Mouse (Mus musculus): Measurements from ENCODE around the gene Cers6. TPM values are rescaled to one million over a fixed set of nuclear protein-coding genes. Genes with fewer than 3 reads are reported as not detected.

Gene Cers6
- total RNA-seq, 2 experiments from 2014 or later: 28.8 to 78.2 TPM

DNA sequence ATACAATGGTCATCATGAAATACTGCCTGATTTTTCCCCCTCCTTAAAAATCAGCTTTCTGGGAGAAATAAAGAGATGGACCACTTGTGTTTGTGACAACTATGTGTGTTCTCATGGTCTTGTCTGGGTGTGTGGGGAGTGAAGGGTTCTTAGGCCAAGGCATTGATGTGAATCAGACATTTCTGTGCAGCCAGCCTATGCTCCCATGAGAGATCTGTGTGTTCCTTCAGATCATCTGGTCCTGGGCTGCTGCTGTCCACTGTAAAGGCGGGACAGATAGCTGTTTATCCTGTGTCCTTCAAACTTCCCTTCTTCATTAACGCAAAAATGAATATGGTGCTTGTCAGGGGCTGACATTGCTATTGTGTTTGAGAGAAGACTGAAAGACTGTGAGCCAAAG is 150.6 kb downstream of the Cers6 start:
- ATAC-seq (replicated peaks; ENCODE audit: poor library complexity): no peak

DNA sequence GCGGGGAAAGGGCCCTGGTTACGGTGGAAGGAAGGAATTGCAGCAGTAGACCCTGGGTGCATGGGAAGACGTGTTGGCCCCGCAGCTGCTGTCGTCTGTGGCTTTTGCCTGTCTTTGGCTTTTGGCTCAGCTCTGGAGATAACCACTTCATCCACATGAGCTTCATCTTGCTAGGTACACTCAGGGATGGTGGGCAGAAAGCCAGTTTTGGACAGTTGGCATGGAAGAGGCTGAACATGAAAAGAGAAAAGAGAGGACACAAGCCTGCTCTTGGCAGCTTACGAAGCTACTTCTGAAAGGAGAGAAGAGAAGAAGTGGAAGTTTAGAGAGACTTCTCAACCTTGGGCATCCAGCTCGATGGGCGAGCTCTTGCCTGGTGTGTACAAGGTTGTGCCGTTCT is 153.0 kb downstream of the Cers6 start:
- peak; percentile 30 for ATAC-seq (replicated peaks; ENCODE audit: poor library complexity)

DNA sequence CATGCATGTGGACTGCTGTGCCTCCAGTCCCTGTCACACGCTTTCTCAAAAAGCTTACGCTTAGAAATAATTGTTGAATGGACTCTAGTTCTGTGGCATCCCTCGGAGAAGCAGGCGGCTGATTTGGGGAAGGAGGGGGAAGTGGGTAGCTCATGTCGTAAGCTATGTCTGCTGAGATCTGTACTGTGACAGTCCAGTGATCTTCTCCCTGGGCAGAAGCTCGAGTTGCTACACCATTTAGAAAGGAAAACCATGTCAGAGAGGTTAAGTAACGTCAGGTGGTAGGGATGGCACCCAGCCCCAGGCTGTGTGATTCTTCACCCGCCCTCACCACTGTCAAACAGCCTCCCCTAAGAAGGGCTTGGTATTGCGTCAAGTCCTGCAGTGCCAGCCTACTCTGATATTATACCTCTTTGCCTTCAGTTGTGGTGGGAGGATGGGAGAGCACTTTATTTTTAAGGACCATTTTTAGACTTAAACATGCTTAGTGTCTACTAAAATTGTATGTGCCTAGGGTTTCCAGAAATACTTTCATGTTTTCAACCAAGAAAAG is 154.0 kb downstream of the Cers6 start:
- ATAC-seq (replicated peaks; ENCODE audit: poor library complexity): peak; percentile 98

DNA sequence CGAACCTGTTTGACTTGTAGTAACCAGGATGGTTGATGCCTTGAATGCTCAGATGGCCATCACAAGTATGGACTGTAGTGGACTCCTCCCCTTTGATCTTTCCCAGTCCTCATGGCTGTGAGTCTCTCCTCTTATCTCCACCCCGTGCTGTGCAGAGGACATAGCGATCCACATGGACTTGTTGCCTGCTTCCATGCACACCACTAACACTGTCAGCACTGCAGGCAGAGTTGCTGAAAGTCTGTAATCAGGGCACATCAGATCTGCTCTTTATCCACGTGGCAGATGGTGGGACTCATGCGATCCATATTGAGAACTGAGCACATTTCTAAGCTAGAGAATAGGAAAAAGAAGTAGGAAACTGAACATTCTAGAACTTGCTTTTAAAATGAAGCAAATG is 154.6 kb downstream of the Cers6 start:
- ATAC-seq (replicated peaks; ENCODE audit: poor library complexity): no peak

DNA sequence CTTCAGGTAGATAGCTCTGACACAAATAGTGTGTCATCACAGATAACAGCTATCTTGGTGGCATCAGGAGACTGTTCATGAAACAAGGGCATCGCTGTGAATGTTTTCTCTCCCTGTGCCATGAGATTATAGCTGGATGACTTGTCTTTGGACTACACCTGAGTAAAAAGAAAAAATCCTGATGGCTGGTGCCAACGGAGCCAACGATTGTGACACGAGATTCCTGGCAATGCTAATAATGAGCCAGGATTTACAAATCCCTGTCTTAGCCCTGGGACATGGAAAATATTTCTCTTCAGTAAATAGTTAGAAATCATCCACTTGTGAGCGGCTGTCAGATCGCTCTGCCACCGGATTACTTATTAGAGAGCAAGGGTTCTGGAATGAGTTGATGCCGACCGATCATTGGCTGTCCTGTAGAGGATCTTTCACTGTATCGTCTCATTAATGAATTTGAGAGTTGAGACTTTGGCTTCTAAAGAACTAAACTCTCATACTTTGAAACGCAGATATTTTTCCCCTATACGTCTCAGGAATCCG is 157.9 kb downstream of the Cers6 start:
- ATAC-seq (replicated peaks; ENCODE audit: poor library complexity): no peak

DNA sequence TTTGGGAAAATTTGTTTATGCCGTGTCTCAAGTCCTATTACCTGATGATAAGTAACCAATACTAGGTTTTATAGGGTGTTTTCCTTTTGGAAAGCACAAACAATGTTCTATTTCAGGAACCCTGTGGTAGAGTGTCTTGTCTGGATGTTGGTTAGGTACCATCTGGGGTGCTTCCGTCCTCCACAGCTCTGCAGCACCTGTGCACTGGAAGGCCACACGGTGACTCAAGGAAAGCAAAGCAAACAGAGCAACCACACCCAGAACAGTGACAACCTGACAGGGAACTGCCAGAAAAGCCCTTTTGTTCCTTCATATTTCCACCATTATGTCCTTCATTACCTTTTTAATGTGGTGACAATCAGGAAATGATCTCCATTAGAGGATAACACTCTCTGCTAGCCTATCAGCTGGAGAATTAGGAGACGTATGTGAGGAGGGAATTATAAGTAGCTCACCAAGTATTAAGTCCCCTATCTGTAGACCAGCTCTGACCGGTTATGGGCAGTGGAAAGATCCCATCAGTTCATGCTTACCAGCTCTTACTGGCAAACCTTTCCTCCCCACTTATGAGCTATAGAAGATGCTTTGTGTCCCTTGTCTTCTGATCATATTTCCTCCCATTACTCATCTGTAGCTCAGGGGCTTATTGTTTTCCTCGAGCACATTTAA is 158.7 kb downstream of the Cers6 start:
- ATAC-seq (replicated peaks; ENCODE audit: poor library complexity): no peak

DNA sequence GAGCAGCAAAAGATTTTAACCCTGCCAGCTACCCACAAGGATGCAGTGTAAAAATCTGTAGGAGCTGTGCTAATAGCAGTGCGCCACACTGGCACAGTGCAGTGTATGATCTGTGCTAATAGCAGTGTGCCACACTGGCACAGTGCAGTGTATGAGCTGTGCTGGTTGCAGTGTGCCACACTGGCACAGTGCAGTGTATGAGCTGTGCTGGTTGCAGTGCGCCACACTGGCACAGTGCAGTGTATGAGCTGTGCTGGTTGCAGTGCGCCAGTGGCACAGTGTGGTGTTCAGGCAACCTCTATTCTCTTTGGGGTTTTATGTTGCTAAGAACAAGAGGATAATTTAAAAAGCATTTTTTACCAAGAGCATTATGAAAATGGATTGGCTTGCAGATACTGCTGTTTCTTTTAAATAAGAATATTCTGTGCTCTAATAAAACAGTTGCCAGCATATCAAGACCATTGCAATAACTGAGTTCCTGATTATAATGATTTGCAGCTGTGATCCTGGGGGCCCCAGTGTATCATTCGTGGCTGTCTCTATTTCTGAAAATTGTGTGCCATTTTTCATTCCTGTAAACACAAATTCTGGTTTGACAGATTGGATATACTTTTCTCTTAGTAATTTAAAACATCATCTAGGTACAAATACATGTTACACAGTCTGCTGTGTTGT is 159.5 kb downstream of the Cers6 start:
- no peak for ATAC-seq (replicated peaks; ENCODE audit: poor library complexity)

DNA sequence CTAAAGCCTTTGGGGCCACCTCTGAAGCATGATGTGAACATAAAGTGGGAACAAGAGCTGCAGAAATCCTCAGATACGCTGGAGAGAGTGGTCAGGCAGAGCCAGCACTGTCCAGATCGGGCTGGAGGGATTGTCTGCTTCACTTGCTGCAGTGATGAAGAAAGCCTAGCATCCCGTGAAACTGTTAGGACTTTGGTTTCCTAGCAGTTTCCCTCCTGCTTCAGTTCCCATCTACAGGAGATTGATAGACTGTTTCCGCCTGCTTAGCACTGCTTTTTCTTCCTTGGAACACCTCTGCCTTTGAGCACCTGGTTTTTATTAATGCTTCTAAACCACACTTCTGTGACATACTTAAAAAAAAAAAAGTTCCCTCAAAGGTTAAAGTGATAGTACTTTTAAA is 160.3 kb downstream of the Cers6 start:
- no peak for ATAC-seq (replicated peaks; ENCODE audit: poor library complexity)

DNA sequence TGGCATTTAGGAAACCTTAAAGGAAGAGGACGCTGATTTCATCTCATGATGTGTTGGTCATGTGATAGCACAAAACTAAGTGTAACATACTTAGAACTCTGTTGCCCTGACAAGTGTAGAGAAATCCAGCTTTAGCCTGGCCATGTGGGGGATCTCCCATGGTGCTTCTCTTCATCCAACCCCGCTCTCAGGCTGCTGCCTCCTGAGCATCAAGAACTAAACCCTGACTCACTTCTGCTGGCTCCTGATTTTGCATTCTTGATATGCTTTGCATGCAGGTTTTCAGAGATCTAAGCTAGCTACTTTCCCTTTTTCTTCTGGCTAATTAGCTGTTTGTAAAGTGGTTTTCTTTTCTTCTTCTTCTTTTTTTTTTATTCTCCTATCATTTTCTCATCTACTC is 163.6 kb downstream of the Cers6 start:
- ATAC-seq (replicated peaks; ENCODE audit: poor library complexity): no peak

DNA sequence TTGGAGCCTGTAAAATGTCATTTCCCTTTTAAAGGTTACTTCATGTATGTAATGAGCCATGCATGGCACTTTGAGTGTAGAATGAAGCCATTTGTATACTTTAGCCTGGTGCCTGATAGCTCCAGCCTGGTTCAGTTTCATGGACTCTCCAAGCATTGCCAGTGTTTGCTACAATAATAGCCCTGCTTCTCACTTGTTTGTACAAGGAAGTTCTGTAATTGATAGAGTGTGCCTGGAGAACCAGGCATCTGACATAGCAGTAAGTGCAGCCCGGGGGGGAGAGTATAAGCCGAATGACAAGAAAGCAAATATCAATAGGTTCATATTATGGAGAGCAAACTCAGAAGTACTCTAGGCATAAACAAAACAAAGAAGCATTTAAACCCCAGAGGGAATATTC is 171.3 kb downstream of the Cers6 start:
- no peak for ATAC-seq (replicated peaks; ENCODE audit: poor library complexity)

DNA sequence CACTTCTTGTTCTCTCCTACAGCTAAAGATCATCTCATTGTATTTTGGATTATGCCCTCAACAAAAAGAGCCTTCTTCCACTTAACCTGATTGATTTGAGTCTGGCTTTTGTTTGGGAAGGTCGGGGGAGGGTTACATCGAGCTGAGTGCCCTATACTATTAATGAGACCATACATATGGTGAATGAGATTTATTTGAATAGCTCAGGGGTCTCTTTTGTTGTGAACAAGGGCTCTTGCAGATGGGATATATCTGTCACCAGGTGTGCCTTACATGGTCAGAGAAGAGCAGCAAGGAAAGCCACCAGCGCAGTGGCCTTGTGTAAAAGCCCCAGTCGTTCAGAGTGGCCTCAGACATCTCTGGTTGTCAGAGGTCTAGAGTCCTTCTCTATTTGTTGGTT is 174.2 kb downstream of the Cers6 start:
- ATAC-seq (replicated peaks; ENCODE audit: poor library complexity): no peak

DNA sequence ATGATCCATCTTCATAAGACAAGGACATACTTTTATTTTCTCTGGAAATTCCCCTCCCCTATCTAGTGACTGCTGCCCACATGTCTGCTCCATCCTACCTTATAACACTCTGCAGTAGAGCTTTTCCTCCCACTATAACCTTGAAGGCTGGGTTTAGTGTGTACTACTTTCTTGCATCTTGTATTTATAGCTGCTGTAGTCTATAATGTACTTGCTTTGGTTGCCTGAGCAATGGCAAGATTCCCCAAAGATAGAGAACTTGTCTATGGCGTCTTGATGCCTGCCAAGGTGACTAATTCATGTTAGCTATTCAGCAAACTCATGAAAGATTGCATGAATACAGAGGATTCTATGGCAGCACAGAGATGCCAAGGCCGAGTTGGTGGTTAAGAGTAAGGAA is 176.1 kb downstream of the Cers6 start:
- no peak for ATAC-seq (replicated peaks; ENCODE audit: poor library complexity)

DNA sequence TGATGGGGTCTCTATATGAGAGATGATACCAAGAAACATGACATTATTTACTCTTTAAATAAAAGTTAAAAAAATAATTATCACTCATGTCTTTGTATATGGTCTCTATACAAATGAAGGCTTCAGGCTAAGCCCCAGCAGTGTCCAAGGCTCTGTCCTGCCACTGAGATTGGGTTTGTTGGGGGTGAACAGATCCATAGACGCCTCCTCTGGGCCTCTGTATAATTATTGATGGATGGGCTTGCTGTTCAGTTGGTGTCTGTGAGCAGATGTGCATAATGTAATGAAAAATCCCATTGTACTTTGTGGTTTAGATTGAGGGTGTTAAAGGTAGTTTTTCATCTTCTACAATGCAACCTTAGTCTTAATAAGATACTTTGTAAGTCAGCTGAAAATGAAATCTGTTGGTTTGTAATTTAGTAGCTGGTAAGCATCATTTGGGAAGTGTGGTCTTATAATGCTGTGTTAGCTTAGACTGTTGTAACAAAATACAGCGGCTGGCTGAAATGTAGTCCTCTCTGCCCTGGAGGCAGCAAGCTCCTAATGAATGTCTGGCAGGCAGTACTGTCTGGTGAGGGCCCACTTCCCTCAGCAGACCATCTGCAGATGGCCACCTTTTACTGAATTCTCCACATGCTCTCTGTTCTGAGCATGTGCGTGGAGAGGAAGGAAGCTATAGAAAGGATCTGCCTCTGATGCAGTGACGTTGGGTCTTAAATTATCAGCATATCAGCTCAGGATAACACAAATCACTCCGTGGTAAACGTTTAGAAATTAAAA is 181.3 kb downstream of the Cers6 start:
- ATAC-seq (replicated peaks; ENCODE audit: poor library complexity): peak; percentile 37; the same call in 1 of the 2 replicates

DNA sequence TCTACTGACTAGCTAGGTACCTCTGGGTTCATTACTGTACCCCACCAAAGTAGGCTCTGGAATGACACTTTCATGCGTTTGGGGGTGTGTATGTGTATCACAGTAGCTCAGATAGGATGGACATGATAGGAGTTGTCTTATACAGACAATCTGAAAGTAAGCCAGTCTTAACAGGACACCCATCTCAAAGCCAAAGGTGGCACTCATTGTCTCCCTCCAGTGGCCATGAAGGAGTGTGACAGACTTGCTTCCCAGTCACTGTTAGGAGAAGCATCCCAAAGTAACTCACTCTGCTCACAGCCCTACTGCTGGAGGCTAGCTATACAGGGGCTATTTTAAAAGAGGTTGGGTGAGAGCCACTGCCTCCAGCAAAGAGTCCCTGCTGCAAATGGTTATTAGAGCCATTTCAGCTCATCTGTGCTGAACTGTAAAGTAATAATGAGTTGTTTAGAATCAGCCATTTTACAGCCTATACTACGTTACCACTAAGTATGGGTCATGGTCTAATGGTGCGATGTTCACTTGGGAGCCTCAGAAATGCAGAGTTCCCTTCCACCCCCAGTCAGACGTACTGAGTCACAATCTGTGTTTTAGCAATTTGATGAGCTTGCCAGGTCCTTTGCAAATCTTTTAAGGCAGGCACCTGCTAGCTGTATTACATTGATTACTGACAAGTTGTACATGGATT is 182.3 kb downstream of the Cers6 start:
- ATAC-seq (replicated peaks; ENCODE audit: poor library complexity): peak; percentile 94

DNA sequence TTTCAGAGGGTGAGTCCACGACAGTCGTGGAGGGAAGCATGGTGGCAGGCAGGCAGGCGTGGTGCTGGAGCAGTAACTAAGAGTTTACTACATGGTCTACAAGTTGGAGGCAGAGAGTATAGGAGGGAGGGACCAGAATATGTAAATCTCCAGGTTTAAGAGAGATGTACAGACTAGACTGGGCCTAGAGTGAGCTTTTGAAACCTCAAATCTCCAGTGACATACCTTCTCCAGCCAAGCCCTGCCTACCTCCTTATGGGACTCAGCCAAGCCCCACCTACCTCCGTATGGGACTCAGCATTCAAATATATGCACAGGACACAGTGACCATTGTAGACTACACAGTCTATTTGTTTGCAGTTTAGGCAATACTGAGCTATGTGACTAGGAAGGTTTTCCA is 184.7 kb downstream of the Cers6 start:
- ATAC-seq (replicated peaks; ENCODE audit: poor library complexity): no peak

DNA sequence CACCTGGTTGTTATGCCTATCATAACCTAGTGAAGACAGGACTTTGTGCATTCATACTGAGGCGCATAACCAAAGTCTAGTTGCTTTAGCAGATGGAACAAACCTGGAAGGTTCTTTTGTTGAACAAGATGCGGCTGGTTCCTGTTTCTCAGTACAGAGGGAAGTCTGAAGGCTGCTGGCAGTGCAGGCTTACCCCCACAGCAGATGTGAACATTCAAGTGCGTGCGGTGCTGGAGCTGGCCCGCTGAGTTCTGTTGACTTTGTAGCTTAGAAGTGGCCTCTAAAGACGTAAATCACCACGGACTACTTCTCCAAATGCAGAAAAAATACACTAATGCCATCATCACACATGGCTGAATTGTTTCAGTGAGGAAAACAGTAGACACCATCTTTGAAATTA is 186.1 kb downstream of the Cers6 start:
- no peak for ATAC-seq (replicated peaks; ENCODE audit: poor library complexity)

DNA sequence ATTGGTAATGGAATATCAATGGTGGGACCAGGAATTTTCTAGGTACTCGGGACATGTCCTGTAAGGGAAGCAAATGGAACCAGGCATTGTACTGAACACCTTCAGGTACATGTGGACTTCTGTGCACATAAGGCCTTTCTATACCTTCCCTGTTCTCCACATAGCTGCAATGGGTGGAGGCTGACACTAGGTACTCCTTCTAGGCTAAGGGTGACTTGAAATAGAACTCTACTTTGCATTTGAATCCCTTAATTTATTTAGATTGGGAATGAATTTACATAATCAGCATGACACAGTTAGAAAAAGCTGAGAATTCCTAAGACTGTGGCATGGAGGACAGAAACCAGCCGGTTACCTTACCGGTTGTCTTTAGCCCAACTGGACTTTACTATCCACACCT is 186.6 kb downstream of the Cers6 start:
- no peak for ATAC-seq (replicated peaks; ENCODE audit: poor library complexity)

DNA sequence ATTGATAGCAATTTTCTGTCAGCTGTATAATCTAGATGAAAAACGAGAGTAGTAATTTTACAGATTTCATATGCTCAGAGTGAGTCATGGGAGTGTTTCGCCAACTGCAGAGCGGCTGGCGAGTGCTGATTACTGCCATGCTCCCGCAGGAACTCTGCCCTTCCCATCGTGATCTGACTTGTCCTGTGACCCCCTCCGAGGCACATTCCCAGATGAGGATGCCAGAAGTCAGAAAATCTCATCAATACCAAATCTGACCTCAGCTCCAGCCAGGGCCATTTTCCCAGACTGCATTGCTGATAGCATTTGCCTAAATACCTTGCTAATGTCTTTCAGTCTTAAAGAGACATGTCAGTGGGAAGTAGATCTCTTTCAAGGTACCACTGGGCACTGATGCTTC is 187.9 kb downstream of the Cers6 start:
- ATAC-seq (replicated peaks; ENCODE audit: poor library complexity): no peak

DNA sequence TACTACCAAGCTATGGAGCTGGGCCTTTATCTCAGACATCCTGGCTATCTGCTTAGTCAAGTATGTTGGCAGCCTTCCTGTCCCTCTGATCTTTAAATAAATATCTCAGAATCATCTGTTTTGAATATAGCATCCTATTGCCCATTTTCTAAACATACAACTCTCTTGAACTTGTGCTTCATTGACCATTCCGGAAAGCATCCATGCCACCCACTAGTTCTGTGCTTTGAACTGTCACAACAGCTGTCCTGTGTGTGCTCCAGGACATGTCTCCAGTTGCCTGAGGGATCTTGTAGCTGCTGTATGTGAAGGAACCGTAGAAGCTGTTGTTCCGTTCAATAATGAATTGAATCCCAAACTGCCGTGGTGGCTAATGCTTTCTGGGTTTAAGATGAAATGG is 188.9 kb downstream of the Cers6 start:
- no peak for ATAC-seq (replicated peaks; ENCODE audit: poor library complexity)

DNA sequence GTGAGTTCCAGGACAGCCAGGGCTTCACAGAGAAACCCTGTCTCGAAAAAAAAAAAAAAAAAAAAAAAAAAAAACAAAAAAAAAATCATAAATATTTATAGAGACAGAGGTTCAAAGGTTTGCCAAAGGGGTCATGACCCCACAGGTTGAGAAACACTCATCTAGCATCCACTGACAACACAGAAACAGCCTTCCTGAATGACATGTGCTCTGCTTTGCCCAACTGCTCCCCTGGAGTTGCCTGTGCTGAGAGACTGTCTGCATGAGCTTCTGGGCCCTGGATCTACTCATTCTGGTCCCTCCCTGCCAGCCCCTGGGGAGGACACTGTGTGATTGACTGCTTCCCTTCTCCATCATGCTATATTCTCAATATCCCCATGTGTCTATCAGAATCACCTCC is 190.4 kb downstream of the Cers6 start:
- ATAC-seq (replicated peaks; ENCODE audit: poor library complexity): no peak

Measured in megakaryocyte progenitor cell, adult 5-6 weeks (primary cell).